Mouse (Mus musculus) CH12.LX (cell line): ENCODE results near the gene Pkn3. TPM values are rescaled to one million over a fixed set of nuclear protein-coding genes. Genes with fewer than 3 reads are reported as not detected.

ENCODE experiments used
- DNase-seq: peaks from one replicate; pipeline ENCODE4 v3.0.0-alpha.2; 2013; ENCODE audit errors: extremely low read depth
- H3K27ac ChIP-seq: 2 replicates; pipeline ENCODE4 v1.5.1; 2012; ENCODE audit warnings: low read depth, mild to moderate bottlenecking, control low read depth, moderate library complexity; ENCODE audit not compliant: insufficient read depth
- H3K27me3 ChIP-seq: replicated peaks from 2 replicates; pipeline ENCODE3; 2012; ENCODE audit warnings: inconsistent platforms
- H3K36me3 ChIP-seq, 2 experiments: replicated peaks in 1 of 2; 2 replicates each; pipeline versions ENCODE3 to v1.6.1; 2012; ENCODE audit warnings: inconsistent platforms in 1 of 2, low read length in 1 of 2, mild to moderate bottlenecking in 1 of 2, mixed read lengths in 1 of 2, moderate library complexity in 1 of 2; ENCODE audit not compliant: control insufficient read depth in 1 of 2, insufficient read depth in 1 of 2
- H3K4me1 ChIP-seq, 2 experiments: 2 replicates each; pipeline ENCODE4 v1.6.1; 2012; ENCODE audit warnings: inconsistent platforms in 1 of 2, moderate library complexity in 1 of 2; ENCODE audit not compliant: insufficient read depth in 2 of 2, control insufficient read depth in 1 of 2
- H3K4me2 ChIP-seq: 2 replicates; pipeline ENCODE4 v1.6.1; 2012; ENCODE audit warnings: low read depth, mild to moderate bottlenecking, control low read depth; ENCODE audit not compliant: poor library complexity, insufficient read depth, severe bottlenecking
- H3K4me3 ChIP-seq, 3 experiments: fragments of 150-350 bp in 1 of 3; sonication (generic) in 1 of 3; replicated peaks in 1 of 3; 2 replicates each; pipeline versions ENCODE3 to v1.5.1; 2011 to 2012; ENCODE audit warnings: low read depth in 2 of 3, low read length in 2 of 3, mild to moderate bottlenecking in 2 of 3, moderate library complexity in 2 of 3, control low read depth in 1 of 3, improper control_type of control experiment in 1 of 3, inconsistent platforms in 1 of 3, mixed read lengths in 1 of 3; ENCODE audit not compliant: poor library complexity in 1 of 3
- H3K79me2 ChIP-seq: replicated peaks from 2 replicates; pipeline ENCODE4 v1.6.1; 2012; ENCODE audit warnings: mild to moderate bottlenecking, moderate library complexity; ENCODE audit not compliant: control insufficient read depth, poor library complexity, insufficient read depth, severe bottlenecking; ENCODE audit errors: extremely low read depth
- H3K9ac ChIP-seq: 2 replicates; pipeline ENCODE4 v1.6.1; 2012; ENCODE audit warnings: low read depth, mild to moderate bottlenecking, control low read depth, moderate library complexity; ENCODE audit not compliant: insufficient read depth
- H3K9me3 ChIP-seq: replicated peaks from 2 replicates; pipeline ENCODE3; 2012; ENCODE audit warnings: low read length, inconsistent platforms, mixed read lengths
- BHLHE40 ChIP-seq: IDR thresholded peaks from 2 replicates; pipeline ENCODE4 v1.6.1; 2011; ENCODE audit warnings: mild to moderate bottlenecking, low read depth, low read length, improper control_type of control experiment
- CHD2 ChIP-seq: IDR thresholded peaks from 2 replicates; pipeline ENCODE4 v1.6.1; 2011; ENCODE audit warnings: low read length, improper control_type of control experiment
- E2F4 ChIP-seq: IDR thresholded peaks from 2 replicates; pipeline ENCODE4 v1.6.1; 2011; ENCODE audit warnings: low read depth, low read length, improper control_type of control experiment; ENCODE audit not compliant: insufficient replicate concordance
- GABPA ChIP-seq: IDR thresholded peaks from 2 replicates; pipeline ENCODE4 v1.6.1; 2012; ENCODE audit warnings: low read depth, low read length, improper control_type of control experiment, inconsistent platforms; ENCODE audit not compliant: insufficient replicate concordance
- HCFC1 ChIP-seq: IDR thresholded peaks from 2 replicates; pipeline ENCODE4 v1.6.1; 2012; ENCODE audit warnings: low read depth, mild to moderate bottlenecking, inconsistent platforms, low read length, improper control_type of control experiment
- JUND ChIP-seq: conservative IDR thresholded peaks from 2 replicates; pipeline ENCODE4 v1.6.1; 2011; ENCODE audit warnings: low read depth, low read length, improper control_type of control experiment
- MAX ChIP-seq: IDR thresholded peaks from 2 replicates; pipeline ENCODE4 v1.6.1; 2011; ENCODE audit warnings: low read length, improper control_type of control experiment
- MEF2A ChIP-seq: IDR thresholded peaks from 2 replicates; pipeline ENCODE4 v1.6.1; 2014; ENCODE audit warnings: low read depth, mild to moderate bottlenecking, inconsistent platforms, low read length, improper control_type of control experiment, borderline replicate concordance
- MXI1 ChIP-seq: IDR thresholded peaks from 2 replicates; pipeline ENCODE4 v1.6.1; 2011; ENCODE audit warnings: mild to moderate bottlenecking, low read depth, low read length, improper control_type of control experiment
- NELFE ChIP-seq: IDR thresholded peaks from 2 replicates; pipeline ENCODE4 v1.6.1; 2011; ENCODE audit warnings: low read depth, low read length, improper control_type of control experiment
- NRF1 ChIP-seq: IDR thresholded peaks from 2 replicates; pipeline ENCODE4 v1.6.1; 2014; ENCODE audit warnings: low read depth, mild to moderate bottlenecking, inconsistent platforms, low read length, improper control_type of control experiment, moderate library complexity
- RAD21 ChIP-seq: IDR thresholded peaks from 2 replicates; pipeline ENCODE4 v1.6.1; 2011; ENCODE audit warnings: low read depth, mild to moderate bottlenecking, low read length, improper control_type of control experiment, moderate library complexity
- SMC3 ChIP-seq: IDR thresholded peaks from 2 replicates; pipeline ENCODE4 v1.6.1; 2011; ENCODE audit warnings: low read depth, low read length, improper control_type of control experiment
- TBP ChIP-seq: conservative IDR thresholded peaks from 2 replicates; pipeline ENCODE4 v1.6.1; 2011; ENCODE audit warnings: low read depth, low read length, improper control_type of control experiment
- TCF12 ChIP-seq: IDR thresholded peaks from 2 replicates; pipeline ENCODE4 v1.6.1; 2014; ENCODE audit warnings: low read depth, mild to moderate bottlenecking, inconsistent platforms, low read length, improper control_type of control experiment
- ZKSCAN1 ChIP-seq: IDR thresholded peaks from 2 replicates; pipeline ENCODE4 v1.6.1; 2012; ENCODE audit warnings: low read depth, inconsistent platforms, low read length, improper control_type of control experiment, borderline replicate concordance
- ZNF384 ChIP-seq: IDR thresholded peaks from 2 replicates; pipeline ENCODE4 v1.6.1; 2012; ENCODE audit warnings: low read depth, low read length, improper control_type of control experiment, inconsistent platforms
- dilution Hi-C: fragments of 300-500 bp; cut with MboI; formaldehyde crosslinking; loops from 2 replicates; pipeline ENCODE4 v1.14.3; 2020; ENCODE audit warnings: low sequenced_read_pairs; ENCODE audit not compliant: extremely low pct_unique_long_range_greater_than_20kb, extremely low pct_ligation_motif_present
- in situ Hi-C: fragments of 300-500 bp; cut with MboI; formaldehyde crosslinking; loops from 3 replicates; pipeline ENCODE4 v1.14.3; 2019; ENCODE audit warnings: low sequenced_read_pairs, low pct_ligation_motif_present, low pct_unique_long_range_greater_than_20kb, mixed read lengths
- polyA plus RNA-seq: library from polyadenylated mRNA; unstranded; fragments of >175 nt; gene quantifications from 2 replicates; pipeline ENCODE4 v1.2.1, GENCODE M21; 2012; ENCODE audit warnings: low read depth; ENCODE audit not compliant: insufficient read length
- total RNA-seq, 2 experiments: library from RNA; depleted of rRNA; stranded (reverse); fragments of 300-350 nt in 1 of 2; fragments of >200 nt in 1 of 2; gene quantifications; 2 replicates each; pipeline ENCODE4 v1.2.3; 2012 to 2014

Gene Pkn3
- total and polyA plus RNA-seq, 3 experiments: 4.7 to 8.3 (median 6.7) TPM

DNA sequence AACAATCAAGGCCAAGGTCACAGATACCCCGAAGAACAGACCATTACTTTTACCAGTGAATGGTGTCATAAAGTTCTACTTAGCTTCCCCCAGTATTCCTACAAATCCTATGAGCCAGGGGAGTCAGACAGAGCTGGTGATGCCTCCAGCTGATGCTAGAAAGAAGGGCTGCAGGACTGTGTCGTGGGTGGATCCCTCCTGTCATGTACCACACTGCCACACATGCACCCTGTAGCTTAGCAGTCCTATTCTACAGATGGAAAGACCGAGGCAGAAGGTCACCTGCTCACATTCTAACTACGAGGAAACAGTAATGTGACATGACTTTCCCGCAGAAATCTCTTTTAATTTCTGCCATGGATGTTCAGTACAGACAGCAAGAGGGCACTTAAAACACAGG is 45.3 kb downstream of the Pkn3 start:
- peaks cover 4 to 44% of the 10 kb centered on the region in 2 experiments for H3K4me1 ChIP-seq

DNA sequence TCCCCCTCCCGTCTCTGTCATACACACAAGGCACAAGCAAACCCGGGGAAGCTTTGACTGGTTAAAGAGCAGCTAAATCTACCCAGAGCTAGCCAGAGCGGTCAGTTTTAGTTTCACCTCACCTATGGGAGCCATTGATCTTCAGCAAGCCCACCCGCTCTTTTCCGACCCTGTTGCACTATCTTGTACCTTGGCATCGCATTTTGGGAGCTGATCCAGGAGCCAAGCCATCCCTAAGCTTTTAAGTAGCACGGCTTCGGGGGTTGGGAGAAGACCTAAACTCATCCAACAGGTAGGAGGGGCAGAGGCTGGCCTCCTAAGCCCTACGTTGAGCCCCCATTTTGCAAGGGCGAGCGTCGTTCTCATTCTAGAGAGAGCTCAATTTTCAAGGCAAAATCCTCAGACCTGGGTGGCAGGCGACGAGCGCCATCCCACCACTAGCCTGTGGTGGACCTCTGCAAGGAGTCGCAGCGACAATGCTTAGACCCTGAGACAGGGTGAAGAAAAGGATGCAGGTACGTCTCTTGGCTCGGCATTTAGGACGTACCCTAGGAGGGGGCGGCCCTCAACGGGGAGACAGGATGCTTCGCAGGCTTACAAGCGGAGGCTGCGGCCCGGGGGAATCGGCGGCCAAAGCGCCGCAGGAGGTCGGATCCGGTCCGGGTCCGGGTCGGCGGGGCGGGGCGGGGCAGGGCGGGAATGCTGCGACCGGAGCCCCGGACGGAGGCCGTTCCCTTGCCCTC is 46.4 kb downstream of the Pkn3 start:
- H3K27ac ChIP-seq: no peak overlapping the region
- peaks cover 0 to 24% of the 10 kb centered on the region in 2 experiments for H3K36me3 ChIP-seq
- peak overlapping the region; percentile 63 for H3K4me2 ChIP-seq
- no peak for TF ChIP-seq MEF2A
- TF ChIP-seq E2F4: no peak
- TF ChIP-seq GABPA: no peak
- no peak for TF ChIP-seq TBP
- peak overlapping the region; percentile 76 to 94 (median 88) for H3K4me3 ChIP-seq
- peak overlapping the region; percentile 86 for H3K9ac ChIP-seq
- in situ Hi-C loops (loop anchor here (5.0 kb wide), 1 partner anchor 48 kb away; the partner anchor contains the start of gene Endog), dilution Hi-C loops (no loop called here)
- no peak for DNase-seq
- H3K4me1 ChIP-seq: peaks cover 4 to 42% of the 10 kb centered on the region in 2 experiments
- H3K79me2 ChIP-seq: no peaks in the 10 kb centered on the region
- no peaks in the 10 kb centered on the region for H3K9me3 ChIP-seq
- H3K27me3 ChIP-seq: no peaks in the 10 kb centered on the region

More for the DNA sequence above, 45.3 kb downstream of the Pkn3 start:
- Histone ChIP-seq H3K79me2 (no peaks in the 10 kb centered on the region), H3K4me3 (no peak overlapping the region), H3K9me3 (no peaks in the 10 kb centered on the region), H3K27me3 (no peaks in the 10 kb centered on the region), H3K27ac (no peak overlapping the region), H3K4me2 (no peak overlapping the region), H3K9ac (no peak overlapping the region), H3K36me3 (peaks cover 0 to 25% of the 10 kb centered on the region in 2 experiments)
- TF ChIP-seq JUND (no peak), NRF1 (no peak), CHD2 (no peak), TCF12 (no peak), MXI1 (no peak), ZKSCAN1 (no peak), GABPA (no peak), ZNF384 (no peak), MAX (no peak), NELFE (no peak), HCFC1 (no peak), BHLHE40 (no peak), SMC3 (no peak), RAD21 (no peak)
- dilution Hi-C loops (no loop called here), in situ Hi-C loops (loop anchor here (5.0 kb wide), 1 partner anchor 50 kb away; the partner anchor contains the start of gene Endog)
- DNase-seq: no peak
